Mouse (Mus musculus): ENCODE measurements around the gene Gtf3c6. TPM values are rescaled to one million over a fixed set of nuclear protein-coding genes. Genes with fewer than 3 reads are reported as not detected.

The Gtf3c6 gene
- polyA plus RNA-seq, 1 experiment from 2014 or later: 71.7 TPM

DNA sequence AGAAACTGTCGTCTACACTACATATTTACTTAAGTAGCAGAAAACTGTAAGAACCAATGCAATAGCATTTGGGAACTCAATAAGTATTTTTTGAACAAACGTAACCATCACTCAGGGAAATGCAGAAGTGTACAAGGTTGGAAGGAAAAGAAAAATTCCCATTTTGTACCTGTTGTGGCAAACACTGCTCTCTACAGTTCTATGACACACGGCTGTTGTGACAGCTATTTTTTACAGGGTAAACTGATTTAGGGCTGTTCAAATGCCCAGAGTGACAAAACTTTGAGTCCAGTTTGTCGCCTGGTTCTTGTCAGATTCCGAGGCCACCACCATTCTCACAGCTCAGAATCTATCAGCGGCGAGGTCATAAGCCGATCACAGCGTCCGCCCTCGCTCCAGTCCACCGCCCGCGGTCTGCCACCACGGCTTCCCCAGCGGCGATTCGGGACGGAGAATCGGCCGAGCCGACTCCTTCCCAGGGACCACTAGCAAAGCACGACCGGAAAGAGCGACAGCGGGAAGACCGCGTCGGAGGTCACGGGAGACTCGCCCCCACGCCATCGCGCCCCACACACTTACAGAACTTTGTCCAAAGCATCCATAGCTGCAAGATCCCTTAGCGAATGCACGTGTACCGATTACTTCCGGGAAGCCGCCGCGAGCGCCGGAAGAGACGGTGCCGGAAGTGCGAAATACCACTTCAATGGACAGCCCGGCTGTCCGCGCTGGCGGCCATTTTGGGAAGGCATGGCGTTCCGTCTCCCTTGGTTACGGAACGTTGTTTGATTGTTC is 11.3 kb downstream of the Gtf3c6 start, which contains the start of gene Rpf2:
Rpf2 (minus strand) TSS at position 663 of the 792 bp plus-strand sequence.
- Histone ChIP-seq H3K9me3 (ENCODE audit: control insufficient read depth, low read length) (no peaks in the 10 kb centered on the region), H3K9ac (peak within 1 kb of the TSS; percentile 59), H3K27ac (peak within 1 kb of the TSS; percentile 86), H3K27me3 (ENCODE audit: control insufficient read depth, insufficient read depth, low read length) (no peaks in the 10 kb centered on the region), H3K4me2 (replicated peaks) (peak within 1 kb of the TSS; percentile 87), H3K4me3 (replicated peaks; ENCODE audit: low read length) (peak within 1 kb of the TSS; percentile 69), H3K4me1 (replicated peaks; ENCODE audit: control insufficient read depth, insufficient read depth, low read length) (peaks cover 16% of the 10 kb centered on the region), H3K36me3 (replicated peaks; ENCODE audit: control insufficient read depth, insufficient read depth) (peaks cover 63% of the 10 kb centered on the region)
- under 1% methylated on average over 54 of the region's 54 CpGs for WGBS
- DNase-seq (ENCODE audit: low spot score): peak; percentile 92
- peak; percentile 93 for ATAC-seq (ENCODE audit: low FRiP score)

DNA sequence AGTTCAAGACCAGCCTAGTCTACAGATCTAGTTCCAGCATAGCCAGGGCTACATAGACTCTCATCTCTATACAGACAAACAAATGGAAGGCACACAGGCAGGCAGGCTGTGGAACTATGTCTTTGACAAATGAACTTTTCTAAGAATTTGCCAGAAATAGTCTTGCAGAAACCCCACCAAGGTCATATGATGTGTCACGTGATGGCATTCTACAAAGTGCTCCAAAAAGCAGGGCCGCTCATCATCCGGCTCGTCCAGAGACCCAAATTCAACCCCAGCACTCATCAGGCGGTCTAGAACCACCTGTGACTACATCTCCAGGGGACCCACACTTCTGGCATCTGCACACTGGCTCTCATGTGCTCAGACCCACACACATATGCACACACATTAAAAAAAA is 20.1 kb downstream of the Gtf3c6 start:
- no peak for ATAC-seq (ENCODE audit: low FRiP score)
- 95% methylated on average over 5 of the region's 5 CpGs for WGBS
- H3K36me3 ChIP-seq (replicated peaks; ENCODE audit: control insufficient read depth, insufficient read depth): peaks cover 78% of the 10 kb centered on the region

DNA sequence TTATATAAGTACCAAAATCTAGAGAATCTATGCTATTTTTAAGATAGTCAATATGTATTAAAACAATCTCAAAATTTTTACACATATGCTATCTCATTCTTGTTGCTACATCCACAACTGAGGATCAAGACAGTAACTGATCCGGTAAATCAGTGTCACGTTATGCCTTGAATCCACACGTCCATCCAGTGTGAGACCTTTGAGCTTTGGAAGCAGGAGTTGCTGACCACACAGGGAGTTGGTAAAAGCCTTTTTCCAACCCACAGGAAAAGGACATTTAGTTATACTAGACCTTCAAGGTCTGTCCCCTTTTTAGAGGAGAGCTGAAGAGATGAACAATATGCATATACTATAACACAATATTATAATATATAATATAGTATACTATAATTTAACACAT is 24.7 kb downstream of the Gtf3c6 start:
- H3K4me3 ChIP-seq (replicated peaks; ENCODE audit: low read length): no peak overlapping the region
- H3K27ac ChIP-seq: no peak overlapping the region
- WGBS: 86% methylated on average over 3 of the region's 3 CpGs
- no peaks in the 10 kb centered on the region for H3K27me3 ChIP-seq (ENCODE audit: control insufficient read depth, insufficient read depth, low read length)
- H3K9me3 ChIP-seq (ENCODE audit: control insufficient read depth, low read length): no peaks in the 10 kb centered on the region
- DNase-seq (ENCODE audit: low spot score) (no peak), ATAC-seq (ENCODE audit: low FRiP score) (no peak)
- peaks cover 78% of the 10 kb centered on the region for H3K36me3 ChIP-seq (replicated peaks; ENCODE audit: control insufficient read depth, insufficient read depth)
- H3K4me2 ChIP-seq (replicated peaks): no peak overlapping the region
- no peak overlapping the region for H3K9ac ChIP-seq
- H3K4me1 ChIP-seq (replicated peaks; ENCODE audit: control insufficient read depth, insufficient read depth, low read length): no peaks in the 10 kb centered on the region

More for the DNA sequence above, 20.1 kb downstream of the Gtf3c6 start:
- DNase-seq (ENCODE audit: low spot score): no peak
- Histone ChIP-seq H3K9ac (no peak overlapping the region), H3K4me3 (replicated peaks; ENCODE audit: low read length) (no peak overlapping the region), H3K4me1 (replicated peaks; ENCODE audit: control insufficient read depth, insufficient read depth, low read length) (no peaks in the 10 kb centered on the region), H3K9me3 (ENCODE audit: control insufficient read depth, low read length) (no peaks in the 10 kb centered on the region), H3K4me2 (replicated peaks) (no peak overlapping the region), H3K27me3 (ENCODE audit: control insufficient read depth, insufficient read depth, low read length) (no peaks in the 10 kb centered on the region), H3K27ac (no peak overlapping the region)

DNA sequence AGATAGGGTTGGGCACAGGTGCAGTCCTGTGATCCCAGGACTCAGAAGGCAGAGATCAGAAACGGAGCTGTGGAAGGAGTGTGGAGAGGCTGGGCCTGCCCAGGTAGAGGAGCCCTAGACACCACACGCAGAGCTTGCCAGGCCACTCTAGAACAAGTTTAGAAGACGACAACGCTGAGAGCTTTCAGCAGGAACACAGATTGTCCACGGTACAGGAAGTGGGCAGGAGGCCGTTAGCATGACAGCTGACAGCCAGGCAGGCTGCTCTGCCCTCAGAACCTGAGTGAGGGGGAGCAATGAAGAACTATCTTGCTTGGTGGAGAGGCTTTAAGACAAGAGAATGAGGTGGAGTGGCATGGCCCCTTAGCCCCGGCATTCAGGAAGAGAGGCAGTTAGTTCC is 25.5 kb downstream of the Gtf3c6 start:
- H3K9me3 ChIP-seq (ENCODE audit: control insufficient read depth, low read length): no peaks in the 10 kb centered on the region
- 88% methylated on average over 7 of the region's 7 CpGs for WGBS
- H3K27me3 ChIP-seq (ENCODE audit: control insufficient read depth, insufficient read depth, low read length): no peaks in the 10 kb centered on the region
- H3K9ac ChIP-seq: no peak overlapping the region
- ATAC-seq (ENCODE audit: low FRiP score) (no peak), DNase-seq (ENCODE audit: low spot score) (no peak)
- H3K27ac ChIP-seq: no peak overlapping the region
- H3K36me3 ChIP-seq (replicated peaks; ENCODE audit: control insufficient read depth, insufficient read depth): peaks cover 76% of the 10 kb centered on the region
- no peak overlapping the region for H3K4me3 ChIP-seq (replicated peaks; ENCODE audit: low read length)
- H3K4me1 ChIP-seq (replicated peaks; ENCODE audit: control insufficient read depth, insufficient read depth, low read length): no peaks in the 10 kb centered on the region
- H3K4me2 ChIP-seq (replicated peaks): no peak overlapping the region

DNA sequence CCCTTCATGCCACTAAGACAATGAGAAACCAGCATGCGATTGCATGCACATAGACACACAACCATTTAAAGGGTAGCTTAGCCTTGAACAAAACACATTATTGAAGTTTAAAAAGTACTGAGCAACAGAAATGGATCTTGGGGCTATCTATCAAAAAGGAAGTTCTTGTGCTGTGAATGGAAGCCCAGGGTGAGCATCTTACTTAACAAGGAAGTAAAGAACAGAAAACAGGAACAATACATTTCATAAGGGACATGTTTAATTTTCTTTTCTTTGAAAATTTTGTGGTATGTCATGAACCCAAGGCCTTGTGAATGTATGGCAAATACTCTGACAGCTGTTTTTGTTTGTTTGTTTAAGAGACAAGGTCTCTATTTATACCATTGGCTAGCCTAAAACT is 28.2 kb downstream of the Gtf3c6 start:
- no peak overlapping the region for H3K9ac ChIP-seq
- WGBS: 100% methylated on average over 1 of the region's 1 CpGs
- ATAC-seq (ENCODE audit: low FRiP score): no peak
- H3K27ac ChIP-seq: no peak overlapping the region
- H3K4me3 ChIP-seq (replicated peaks; ENCODE audit: low read length): no peak overlapping the region
- no peak overlapping the region for H3K4me2 ChIP-seq (replicated peaks)
- H3K36me3 ChIP-seq (replicated peaks; ENCODE audit: control insufficient read depth, insufficient read depth): peaks cover 79% of the 10 kb centered on the region
- no peaks in the 10 kb centered on the region for H3K27me3 ChIP-seq (ENCODE audit: control insufficient read depth, insufficient read depth, low read length)
- H3K4me1 ChIP-seq (replicated peaks; ENCODE audit: control insufficient read depth, insufficient read depth, low read length): no peaks in the 10 kb centered on the region
- no peaks in the 10 kb centered on the region for H3K9me3 ChIP-seq (ENCODE audit: control insufficient read depth, low read length)
- DNase-seq (ENCODE audit: low spot score): no peak

DNA sequence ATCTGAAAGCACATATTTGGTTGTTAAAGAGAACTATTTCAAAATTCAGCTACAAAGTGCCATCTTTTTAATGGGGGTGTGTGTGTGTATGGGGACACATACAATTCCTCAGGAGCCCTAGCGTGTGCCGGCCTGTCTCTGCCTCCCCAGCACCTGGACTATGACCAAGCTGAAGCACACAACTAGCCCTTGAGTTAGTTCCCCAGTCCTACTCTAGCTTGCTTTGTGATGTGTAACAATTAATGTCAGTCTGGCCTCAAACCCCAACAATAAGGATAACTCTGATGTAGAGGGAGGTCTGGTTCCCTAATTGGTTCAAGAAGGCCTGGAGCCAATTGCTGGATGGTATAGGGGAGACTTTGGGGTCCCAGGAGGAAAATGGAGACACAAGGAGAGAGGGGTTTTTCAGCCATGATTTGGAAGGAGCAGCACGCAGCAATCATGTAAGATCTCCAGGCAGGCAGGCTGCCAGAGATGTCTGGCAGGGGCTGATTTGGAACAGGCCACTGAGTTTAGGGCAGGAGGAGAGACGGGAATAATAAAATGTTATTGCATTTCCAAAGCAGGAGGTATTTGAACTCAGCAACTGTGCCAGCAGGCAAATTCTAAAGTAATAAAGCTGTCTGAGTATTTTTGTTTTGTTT is 30.1 kb downstream of the Gtf3c6 start:
- H3K27me3 ChIP-seq (ENCODE audit: control insufficient read depth, insufficient read depth, low read length): no peaks in the 10 kb centered on the region
- H3K27ac ChIP-seq: no peak overlapping the region
- 91% methylated on average over 4 of the region's 4 CpGs for WGBS
- H3K9ac ChIP-seq: no peak overlapping the region
- ATAC-seq (ENCODE audit: low FRiP score) (no peak), DNase-seq (ENCODE audit: low spot score) (no peak)
- H3K4me1 ChIP-seq (replicated peaks; ENCODE audit: control insufficient read depth, insufficient read depth, low read length): no peaks in the 10 kb centered on the region
- no peak overlapping the region for H3K4me3 ChIP-seq (replicated peaks; ENCODE audit: low read length)
- peaks cover 83% of the 10 kb centered on the region for H3K36me3 ChIP-seq (replicated peaks; ENCODE audit: control insufficient read depth, insufficient read depth)
- no peaks in the 10 kb centered on the region for H3K9me3 ChIP-seq (ENCODE audit: control insufficient read depth, low read length)
- no peak overlapping the region for H3K4me2 ChIP-seq (replicated peaks)

DNA sequence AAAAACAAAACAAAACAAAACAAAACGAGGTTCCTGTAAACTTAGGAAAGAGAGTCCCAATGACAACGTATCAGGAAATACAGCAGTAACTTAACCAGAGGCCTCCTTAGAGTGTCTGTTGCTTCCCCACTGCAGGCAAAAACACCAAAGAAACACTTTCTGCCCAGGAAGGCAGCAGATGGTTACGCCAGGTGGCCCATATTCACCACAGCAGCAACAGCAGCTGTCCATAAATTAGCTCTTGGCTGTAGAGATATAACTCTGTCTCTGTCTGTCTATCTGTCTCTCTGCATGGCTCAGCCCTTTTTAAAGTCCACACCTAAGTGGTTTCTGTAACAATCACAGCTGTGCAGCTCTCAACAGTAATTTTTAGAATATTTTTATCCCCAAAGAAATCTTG is 39.0 kb downstream of the Gtf3c6 start:
- H3K9ac ChIP-seq: no peak overlapping the region
- no peaks in the 10 kb centered on the region for H3K9me3 ChIP-seq (ENCODE audit: control insufficient read depth, low read length)
- H3K4me3 ChIP-seq (replicated peaks; ENCODE audit: low read length): no peak overlapping the region
- no peaks in the 10 kb centered on the region for H3K4me1 ChIP-seq (replicated peaks; ENCODE audit: control insufficient read depth, insufficient read depth, low read length)
- H3K27me3 ChIP-seq (ENCODE audit: control insufficient read depth, insufficient read depth, low read length): no peaks in the 10 kb centered on the region
- H3K4me2 ChIP-seq (replicated peaks): no peak overlapping the region
- 80% methylated on average over 3 of the region's 3 CpGs for WGBS
- DNase-seq (ENCODE audit: low spot score): no peak
- no peak overlapping the region for H3K27ac ChIP-seq
- H3K36me3 ChIP-seq (replicated peaks; ENCODE audit: control insufficient read depth, insufficient read depth): peaks cover 19% of the 10 kb centered on the region
- ATAC-seq (ENCODE audit: low FRiP score): no peak

DNA sequence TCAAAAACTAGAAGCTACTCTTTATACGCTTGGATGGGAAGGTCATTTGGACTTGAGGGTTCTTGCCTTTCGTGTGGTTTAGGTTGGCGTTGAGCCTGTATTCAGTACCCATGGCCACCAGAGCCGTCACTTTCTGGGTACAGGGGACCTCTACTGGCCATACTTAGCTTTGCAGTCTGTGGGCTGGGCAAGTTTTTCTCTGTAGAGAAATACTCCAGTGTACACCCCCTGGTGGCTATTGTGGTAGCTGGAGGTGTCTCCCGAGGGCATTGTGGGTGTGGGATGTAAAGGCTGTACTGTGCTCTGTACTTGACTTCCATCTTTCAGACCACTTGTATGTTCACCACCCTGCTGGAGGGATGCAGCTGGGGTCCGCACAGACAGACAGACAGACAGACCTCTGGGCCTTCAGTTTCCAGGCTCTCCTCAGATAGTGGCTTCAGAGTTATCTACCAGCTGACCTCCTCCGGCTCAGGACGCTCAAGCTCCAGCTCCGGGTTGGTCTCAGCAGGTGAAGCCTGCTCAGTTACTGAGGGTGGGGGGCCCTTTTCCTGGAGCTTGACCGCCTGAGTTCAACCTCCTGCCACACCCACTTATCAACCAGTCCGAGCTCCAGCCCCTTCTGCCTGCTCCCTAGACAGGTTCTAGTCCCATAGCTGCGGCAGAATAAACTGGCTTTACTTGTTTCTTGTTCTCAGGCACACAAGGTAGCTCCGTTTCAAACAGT is 45.3 kb downstream of the Gtf3c6 start:
- no peak overlapping the region for H3K4me3 ChIP-seq (replicated peaks; ENCODE audit: low read length)
- no peak overlapping the region for H3K27ac ChIP-seq
- no peaks in the 10 kb centered on the region for H3K4me1 ChIP-seq (replicated peaks; ENCODE audit: control insufficient read depth, insufficient read depth, low read length)
- no peaks in the 10 kb centered on the region for H3K27me3 ChIP-seq (ENCODE audit: control insufficient read depth, insufficient read depth, low read length)
- H3K9ac ChIP-seq: no peak overlapping the region
- no peak overlapping the region for H3K4me2 ChIP-seq (replicated peaks)
- DNase-seq (ENCODE audit: low spot score) (peak; percentile 91), ATAC-seq (ENCODE audit: low FRiP score) (peak; percentile 79)
- 38% methylated on average over 13 of the region's 13 CpGs for WGBS
- no peaks in the 10 kb centered on the region for H3K9me3 ChIP-seq (ENCODE audit: control insufficient read depth, low read length)
- no peaks in the 10 kb centered on the region for H3K36me3 ChIP-seq (replicated peaks; ENCODE audit: control insufficient read depth, insufficient read depth)
